Mouse (Mus musculus): ENCODE measurements around the gene AW549877.

AW549877 gene

DNA sequence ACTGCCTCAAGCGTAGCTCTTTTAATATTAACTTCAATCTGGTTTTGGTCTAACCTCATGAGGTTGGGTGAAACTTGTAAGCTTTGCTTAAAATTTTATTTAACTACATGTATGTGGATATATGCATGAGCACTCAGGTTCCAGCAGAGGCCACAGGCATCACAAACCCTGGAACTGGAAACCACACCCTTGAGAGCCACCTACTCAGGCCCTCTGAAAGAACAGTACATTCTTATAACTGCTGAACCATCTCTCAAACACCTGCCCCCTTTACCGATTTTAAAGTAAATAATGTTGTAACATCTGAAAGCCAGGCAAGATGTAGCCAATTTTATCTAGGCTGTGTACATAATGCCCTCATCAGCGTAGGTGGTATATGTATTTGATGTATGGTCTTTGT, 15.7 kb downstream of the AW549877 start:
- DNase-seq: no peak

DNA sequence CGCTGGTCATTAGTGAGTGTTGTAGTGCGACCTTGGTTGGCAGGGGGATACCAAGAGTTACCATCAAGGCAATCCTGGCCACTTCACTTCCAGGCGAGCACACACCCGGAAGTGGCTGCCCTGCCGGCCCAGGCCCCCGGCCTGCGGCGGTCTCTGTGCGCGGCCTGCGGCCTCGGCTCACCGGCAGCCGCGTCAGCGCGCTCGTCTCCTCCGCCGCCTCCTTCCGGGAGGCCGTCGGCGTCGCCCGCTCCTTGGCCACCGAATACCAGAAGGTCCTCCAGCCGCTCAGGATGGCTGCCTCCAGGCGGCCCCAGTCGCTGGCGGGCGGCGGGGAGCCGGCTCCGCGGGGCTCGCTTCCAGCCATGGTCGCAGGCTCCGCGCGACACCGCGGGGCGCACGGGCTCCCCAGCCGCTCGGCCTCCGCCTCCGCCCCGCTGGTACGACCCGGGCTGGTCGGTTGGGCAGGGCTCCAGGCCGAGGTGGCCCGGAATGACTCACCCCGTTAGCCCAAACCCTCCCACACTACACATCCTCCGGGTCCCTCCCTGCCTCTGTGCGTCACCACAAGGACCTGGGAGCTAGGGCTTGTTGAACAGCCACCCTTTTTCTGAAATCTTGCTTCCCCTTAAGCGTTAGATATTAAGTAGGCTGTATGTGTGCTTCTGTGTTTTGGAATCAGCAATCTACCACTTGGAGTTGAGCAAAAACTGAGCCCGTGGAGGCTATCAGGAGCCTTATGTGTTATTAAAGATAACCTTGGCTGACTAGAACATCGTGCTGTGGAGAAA, 16.3 kb downstream of the AW549877 start, which contains the start of gene Fbxo4:
Gene Fbxo4, minus strand, starts transcription at position 513 of the 788 bp plus-strand sequence.
- peak; percentile 92 for DNase-seq

- DNase-seq: no peak
Measured at GRCm38 (mm10) chr15:3978279-3978678, 17.3 kb downstream of the AW549877 start.

DNA sequence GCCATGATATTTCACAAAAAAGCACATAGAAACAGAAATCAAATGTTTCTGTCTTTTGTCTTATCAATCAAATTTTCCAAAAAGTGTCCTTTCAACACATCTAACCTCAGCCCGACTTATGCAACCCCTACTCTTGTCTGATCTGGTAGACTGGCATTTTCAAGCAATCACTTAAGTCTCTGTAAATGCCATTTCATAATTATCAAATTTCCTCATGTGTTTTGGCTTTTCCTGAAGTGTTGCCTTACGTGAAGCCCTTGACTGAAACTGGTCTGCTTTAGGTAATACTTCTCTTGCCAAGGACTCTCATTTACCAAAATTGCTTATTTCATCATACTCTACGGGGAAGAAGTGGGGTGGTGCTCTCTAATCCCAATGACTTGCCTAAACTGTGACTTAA, 22.2 kb downstream of the AW549877 start:
- no peak for DNase-seq

GRCm38 (mm10) chr15:3970193-3970592, 25.4 kb downstream of the AW549877 start:
- DNase-seq: no peak

DNA sequence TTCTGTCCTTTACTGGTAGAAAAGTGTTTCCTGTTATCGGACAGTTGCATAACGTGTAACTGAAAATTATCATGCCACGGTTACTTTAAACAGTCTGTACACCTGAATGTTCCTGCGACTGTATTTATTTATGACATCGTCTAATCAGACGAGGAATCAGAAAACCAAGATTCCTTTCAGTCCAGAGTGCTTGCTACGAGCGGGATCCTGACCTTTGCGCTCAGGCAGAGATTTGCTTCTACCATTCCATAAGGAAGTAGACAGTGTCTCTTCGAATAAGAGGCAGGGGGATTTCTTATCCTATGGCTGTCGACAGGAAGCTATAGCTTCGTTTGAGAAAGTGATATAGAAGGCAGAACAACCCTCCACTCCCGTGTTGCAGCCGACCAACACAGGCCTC, 25.8 kb downstream of the AW549877 start:
- no peak for DNase-seq

DNA sequence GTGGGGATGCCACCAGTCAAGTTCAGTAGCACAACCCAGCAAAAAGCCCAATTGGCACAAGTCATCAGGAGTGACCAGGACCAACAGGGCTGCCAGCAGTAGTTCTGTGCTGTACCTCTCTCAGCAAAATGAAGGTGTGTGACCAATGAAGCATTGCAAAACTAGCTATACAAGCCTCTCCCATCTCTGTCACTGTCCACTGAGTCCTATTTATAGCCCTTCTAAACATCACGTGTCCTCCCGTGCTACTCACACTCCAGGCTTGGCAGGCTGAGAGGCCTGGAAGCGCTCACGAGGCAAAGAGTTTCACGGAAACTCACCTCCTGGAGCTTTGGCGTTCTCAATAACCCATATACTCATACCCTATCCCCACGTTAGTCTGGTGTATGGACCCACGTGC, 33.3 kb downstream of the AW549877 start:
- peak; percentile 29 for DNase-seq

- DNase-seq: no peak
Measured at GRCm38 (mm10) chr15:3960094-3960493, 35.5 kb downstream of the AW549877 start.

GRCm38 (mm10) chr15:3957982-3958381, 37.6 kb downstream of the AW549877 start:
- DNase-seq: peak; percentile 72

- no peak for DNase-seq
Measured at GRCm38 (mm10) chr15:3954971-3955370, 40.6 kb downstream of the AW549877 start.

- no peak for DNase-seq
Measured at GRCm38 (mm10) chr15:3938132-3938531, 57.4 kb downstream of the AW549877 start.

DNA sequence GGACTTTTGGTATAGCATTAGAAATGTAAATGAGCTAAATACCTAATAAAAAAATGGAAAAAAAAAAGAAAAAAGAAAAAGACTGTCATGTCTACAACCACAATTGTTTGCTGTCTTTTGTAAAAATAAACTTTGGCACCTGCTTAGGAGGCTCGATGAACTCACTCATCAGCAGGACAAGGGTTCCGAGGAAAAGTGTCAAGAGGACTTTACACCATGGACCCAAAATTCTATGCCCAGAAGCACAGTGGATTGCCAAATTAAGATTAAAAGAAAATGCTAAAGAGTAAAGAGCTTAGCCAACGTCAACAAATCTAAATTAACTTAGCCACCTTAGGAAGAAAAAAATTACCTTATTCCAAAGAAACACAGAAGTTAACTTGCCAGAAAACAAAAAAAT, 59.5 kb downstream of the AW549877 start:
- DNase-seq: no peak

DNA sequence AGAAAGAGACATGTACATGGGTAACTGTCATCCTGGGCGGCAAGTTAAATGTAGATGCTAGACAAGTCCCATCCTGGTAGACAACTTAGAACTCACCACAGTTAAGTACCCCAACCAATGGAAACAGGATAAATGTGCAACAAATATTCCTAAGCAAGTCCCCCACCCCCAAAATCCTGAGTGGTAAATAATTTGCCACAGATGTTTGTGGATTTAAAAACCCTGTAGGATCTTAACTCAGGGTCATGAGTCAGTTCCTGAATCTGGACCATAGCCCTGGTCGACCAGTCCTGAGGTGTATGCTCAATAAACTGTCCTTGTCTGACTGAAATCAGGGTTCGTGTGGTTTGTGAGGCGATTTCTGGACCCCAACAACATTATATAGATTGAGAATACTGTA, 62.1 kb downstream of the AW549877 start:
- DNase-seq: no peak
